Mouse (Mus musculus): ENCODE measurements around the gene Acacb.

DNA sequence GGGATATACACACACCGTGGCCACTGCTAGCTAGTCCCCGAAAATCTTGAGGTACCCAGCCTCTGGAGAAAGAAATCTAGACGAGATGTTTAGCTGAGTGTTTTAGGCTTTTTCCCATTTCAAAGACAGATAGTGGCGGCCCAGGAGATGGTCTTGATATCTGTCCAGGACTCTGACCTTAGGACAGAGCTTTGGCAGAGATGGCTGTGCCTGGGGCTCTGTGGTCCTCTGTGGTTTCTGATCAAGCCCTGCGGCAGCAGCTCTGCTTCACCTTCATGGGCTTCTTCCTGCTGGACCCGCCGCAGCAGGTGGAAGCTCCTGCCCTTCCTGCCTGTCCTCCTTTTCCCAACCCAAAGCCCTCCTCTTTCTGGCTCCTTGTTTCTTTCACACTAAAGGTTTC lies 24.0 kb downstream of the Acacb start:
- no peak for TF ChIP-seq CTCF (IDR thresholded peaks at IDR 0.05; ENCODE audit: low read depth, low read length)
- TF ChIP-seq GATA2 (IDR thresholded peaks at IDR 0.05; ENCODE audit: borderline replicate concordance, low read depth, low read length), result no peak
- TF ChIP-seq GATA1 (IDR thresholded peaks at IDR 0.05; ENCODE audit: borderline replicate concordance, low read length), result no peak
- TF ChIP-seq POLR2AphosphoS5 (IDR thresholded peaks at IDR 0.05; ENCODE audit: insufficient replicate concordance, low read depth, low read length), result no peak
- TF ChIP-seq TAL1 (conservative IDR thresholded peaks at IDR 0.05; ENCODE audit: low read depth, low read length), result no peak

Data from G1E (cell line).